Mouse (Mus musculus): ENCODE data around the gene Spg20.
A peak's percentile ranks its signal among the peaks of the same experiment; 100 is the strongest.

Spg20 gene

GRCm38 (mm10) chr3:55111935-55112709 is at the start of gene Spg20:
Gene Spg20 (plus strand): TSS chr3:55112108.
- peak; percentile 93 for DNase-seq (ENCODE audit: low spot score)

GRCm38 (mm10) chr3:55062653-55063052 is 49.3 kb upstream of the Spg20 start:
- no peak for DNase-seq (ENCODE audit: low spot score)

- peak; percentile 31 for DNase-seq (ENCODE audit: low spot score)
Observed at GRCm38 (mm10) chr3:55064396-55064795, 47.5 kb upstream of the Spg20 start.

- DNase-seq (ENCODE audit: low spot score): no peak
Observed at GRCm38 (mm10) chr3:55065738-55066665, 45.9 kb upstream of the Spg20 start.

GRCm38 (mm10) chr3:55066666-55067023 is 45.3 kb upstream of the Spg20 start:
- no peak for DNase-seq (ENCODE audit: low spot score)

- DNase-seq (ENCODE audit: low spot score): no peak
Observed at GRCm38 (mm10) chr3:55067791-55068434, 44.0 kb upstream of the Spg20 start.

GRCm38 (mm10) chr3:55074576-55075293 is 37.2 kb upstream of the Spg20 start:
- DNase-seq (ENCODE audit: low spot score): no peak

- DNase-seq (ENCODE audit: low spot score): no peak
Observed at GRCm38 (mm10) chr3:55075294-55075648, 36.6 kb upstream of the Spg20 start.

- no peak for DNase-seq (ENCODE audit: low spot score)
Observed at GRCm38 (mm10) chr3:55078233-55078632, 33.7 kb upstream of the Spg20 start.

GRCm38 (mm10) chr3:55079619-55080018 is 32.3 kb upstream of the Spg20 start:
- no peak for DNase-seq (ENCODE audit: low spot score)

GRCm38 (mm10) chr3:55080055-55080454 is 31.9 kb upstream of the Spg20 start:
- DNase-seq (ENCODE audit: low spot score): peak; percentile 38

GRCm38 (mm10) chr3:55084781-55085180 is 27.1 kb upstream of the Spg20 start:
- DNase-seq (ENCODE audit: low spot score): no peak

GRCm38 (mm10) chr3:55085716-55086115 is 26.2 kb upstream of the Spg20 start:
- peak; percentile 31 for DNase-seq (ENCODE audit: low spot score)

- no peak for DNase-seq (ENCODE audit: low spot score)
Observed at GRCm38 (mm10) chr3:55086948-55087347, 25.0 kb upstream of the Spg20 start.

- DNase-seq (ENCODE audit: low spot score): no peak
Observed at GRCm38 (mm10) chr3:55087360-55087759, 24.5 kb upstream of the Spg20 start.

GRCm38 (mm10) chr3:55088359-55088758 is 23.5 kb upstream of the Spg20 start:
- DNase-seq (ENCODE audit: low spot score): no peak

GRCm38 (mm10) chr3:55088843-55089242 is 23.1 kb upstream of the Spg20 start:
- DNase-seq (ENCODE audit: low spot score): no peak

- DNase-seq (ENCODE audit: low spot score): no peak
Observed at GRCm38 (mm10) chr3:55089291-55089690, 22.6 kb upstream of the Spg20 start.

GRCm38 (mm10) chr3:55093161-55093560 is 18.7 kb upstream of the Spg20 start:
- no peak for DNase-seq (ENCODE audit: low spot score)

GRCm38 (mm10) chr3:55095968-55096654 is 15.8 kb upstream of the Spg20 start:
- peak; percentile 29 for DNase-seq (ENCODE audit: low spot score)

- DNase-seq (ENCODE audit: low spot score): no peak
Observed at GRCm38 (mm10) chr3:55096655-55097005, 15.3 kb upstream of the Spg20 start.

All from testis, postnatal 14 days (tissue).